Mouse (Mus musculus) megakaryocyte, embryonic 14.5 days (primary cell): ENCODE results near the gene Ecpas. TPM values are rescaled to one million over a fixed set of nuclear protein-coding genes. Genes with fewer than 3 reads are reported as not detected.

Experiments
- H3K27me3 ChIP-seq: replicated peaks from 2 replicates; pipeline ENCODE3; 2012; ENCODE audit warnings: inconsistent platforms
- H3K36me3 ChIP-seq: replicated peaks from 2 replicates; pipeline ENCODE3; 2012; ENCODE audit warnings: low read length, inconsistent platforms, mixed read lengths
- H3K4me1 ChIP-seq: 2 replicates; pipeline ENCODE4 v1.6.1; 2012; ENCODE audit warnings: inconsistent platforms
- H3K4me3 ChIP-seq: replicated peaks from 2 replicates; pipeline ENCODE3; 2012; ENCODE audit warnings: moderate library complexity, mild to moderate bottlenecking, inconsistent platforms
- H3K9me3 ChIP-seq: 2 replicates; pipeline ENCODE4 v1.6.1; 2012; ENCODE audit warnings: inconsistent platforms
- FLI1 ChIP-seq: IDR thresholded peaks from 2 replicates; pipeline ENCODE4 v1.6.1; 2012; ENCODE audit warnings: low read length, inconsistent platforms, mixed read lengths
- GATA1 ChIP-seq: IDR thresholded peaks from 3 replicates; pipeline ENCODE4 v1.6.1; 2012; ENCODE audit warnings: mixed read lengths, low read length, inconsistent platforms, borderline replicate concordance
- polyA plus RNA-seq: library from polyadenylated mRNA; stranded (reverse); fragments of >175 nt; gene quantifications from 2 replicates; pipeline ENCODE4 v1.2.3, GENCODE M21; 2012; ENCODE audit warnings: low replicate concordance; ENCODE audit not compliant: insufficient read depth

The Ecpas gene
- polyA plus RNA-seq, 1 experiment: 4.9 TPM

GRCm38 (mm10) chr4:58934746-58935476, 22.4 kb upstream of the Ecpas start:
- TF ChIP-seq GATA1: no peak
- no peak for TF ChIP-seq FLI1
- H3K4me1 ChIP-seq: peaks cover 6% of the 10 kb centered on the region; the same call in 1 of the 2 replicates
- peaks cover 29% of the 10 kb centered on the region for H3K27me3 ChIP-seq
- no peak overlapping the region for H3K4me3 ChIP-seq
- no peaks in the 10 kb centered on the region for H3K36me3 ChIP-seq
- no peaks in the 10 kb centered on the region for H3K9me3 ChIP-seq

- Histone ChIP-seq H3K36me3 (no peaks in the 10 kb centered on the region), H3K27me3 (peaks cover 26% of the 10 kb centered on the region), H3K9me3 (no peaks in the 10 kb centered on the region), H3K4me3 (no peak overlapping the region), H3K4me1 (peaks cover 6% of the 10 kb centered on the region; the same call in 1 of the 2 replicates)
- TF ChIP-seq GATA1: no peak
- no peak for TF ChIP-seq FLI1
Observed at GRCm38 (mm10) chr4:58934308-58934707, 21.8 kb upstream of the Ecpas start.

GRCm38 (mm10) chr4:58932541-58932940, 20.0 kb upstream of the Ecpas start:
- Histone ChIP-seq H3K27me3 (peaks cover 27% of the 10 kb centered on the region), H3K4me1 (peaks cover 6% of the 10 kb centered on the region; the same call in 1 of the 2 replicates), H3K4me3 (no peak overlapping the region), H3K36me3 (no peaks in the 10 kb centered on the region), H3K9me3 (peaks cover 3% of the 10 kb centered on the region)
- TF ChIP-seq FLI1 (no peak), GATA1 (no peak)

- peaks cover 15% of the 10 kb centered on the region for H3K9me3 ChIP-seq
- TF ChIP-seq GATA1 (no peak), FLI1 (no peak)
Observed at GRCm38 (mm10) chr4:58927661-58928060, 15.1 kb upstream of the Ecpas start.

DNA sequence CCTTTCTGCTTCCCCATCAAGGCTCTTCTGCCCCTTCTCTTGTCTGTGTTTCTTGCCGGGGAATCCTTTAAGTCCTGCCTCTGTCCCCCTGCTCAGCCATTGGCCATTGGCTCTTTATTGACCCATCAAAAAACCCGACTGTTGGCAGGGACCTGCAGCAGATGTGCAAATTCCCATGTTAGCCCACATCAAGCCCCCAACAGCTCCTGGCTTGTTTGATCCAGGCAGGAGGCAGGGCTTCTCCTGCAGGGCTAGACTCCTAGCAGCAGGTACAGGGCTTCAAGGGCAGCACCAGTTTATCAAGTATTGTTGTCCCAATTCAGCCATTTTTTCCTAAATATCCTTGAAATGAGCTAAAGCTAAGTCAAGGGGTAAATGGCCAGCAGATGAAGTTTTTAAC, 13.6 kb upstream of the Ecpas start:
- 0 out of 2 replicates have a peak, but pooled peaks cover 3% of the 10 kb centered on the region for H3K4me1 ChIP-seq
- peaks cover 11% of the 10 kb centered on the region for H3K27me3 ChIP-seq
- TF ChIP-seq GATA1: no peak
- no peak for TF ChIP-seq FLI1
- peaks cover 17% of the 10 kb centered on the region for H3K9me3 ChIP-seq
- no peak overlapping the region for H3K4me3 ChIP-seq
- no peaks in the 10 kb centered on the region for H3K36me3 ChIP-seq

More at GRCm38 (mm10) chr4:58927661-58928060, 15.1 kb upstream of the Ecpas start:
- H3K4me1 ChIP-seq: 0 out of 2 replicates have a peak, but pooled peaks cover 3% of the 10 kb centered on the region
- H3K27me3 ChIP-seq: peaks cover 16% of the 10 kb centered on the region
- no peak overlapping the region for H3K4me3 ChIP-seq
- H3K36me3 ChIP-seq: no peaks in the 10 kb centered on the region

DNA sequence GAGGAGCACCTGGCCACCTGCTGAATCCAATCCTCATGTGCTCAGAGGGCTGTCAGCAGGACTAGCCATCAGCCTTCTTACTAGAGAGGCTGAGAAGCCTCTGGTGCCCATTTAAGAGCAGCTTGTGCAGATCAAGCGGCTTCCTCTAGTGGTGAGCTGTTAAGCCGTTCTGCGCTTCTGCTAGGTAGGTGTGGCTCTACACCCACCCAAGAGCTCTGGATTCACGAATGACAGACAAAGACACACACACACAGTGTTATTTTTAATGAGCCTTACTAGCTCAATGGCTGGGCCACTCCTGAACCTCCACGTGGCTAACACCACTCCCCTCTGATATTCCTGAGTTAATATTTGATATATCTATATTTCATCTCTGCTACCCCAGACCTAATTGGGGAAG, 13.1 kb upstream of the Ecpas start:
- Histone ChIP-seq H3K27me3 (peaks cover 15% of the 10 kb centered on the region), H3K9me3 (peaks cover 17% of the 10 kb centered on the region), H3K36me3 (no peaks in the 10 kb centered on the region), H3K4me3 (no peak overlapping the region), H3K4me1 (0 out of 2 replicates have a peak, but pooled peaks cover 3% of the 10 kb centered on the region)
- TF ChIP-seq GATA1 (no peak), FLI1 (no peak)

- Histone ChIP-seq H3K4me1 (0 out of 2 replicates have a peak, but pooled peaks cover 3% of the 10 kb centered on the region), H3K4me3 (no peak overlapping the region), H3K36me3 (no peaks in the 10 kb centered on the region), H3K27me3 (peaks cover 20% of the 10 kb centered on the region), H3K9me3 (peaks cover 27% of the 10 kb centered on the region)
- no peak for TF ChIP-seq FLI1
- no peak for TF ChIP-seq GATA1
Observed at GRCm38 (mm10) chr4:58923933-58924332, 11.4 kb upstream of the Ecpas start.

DNA sequence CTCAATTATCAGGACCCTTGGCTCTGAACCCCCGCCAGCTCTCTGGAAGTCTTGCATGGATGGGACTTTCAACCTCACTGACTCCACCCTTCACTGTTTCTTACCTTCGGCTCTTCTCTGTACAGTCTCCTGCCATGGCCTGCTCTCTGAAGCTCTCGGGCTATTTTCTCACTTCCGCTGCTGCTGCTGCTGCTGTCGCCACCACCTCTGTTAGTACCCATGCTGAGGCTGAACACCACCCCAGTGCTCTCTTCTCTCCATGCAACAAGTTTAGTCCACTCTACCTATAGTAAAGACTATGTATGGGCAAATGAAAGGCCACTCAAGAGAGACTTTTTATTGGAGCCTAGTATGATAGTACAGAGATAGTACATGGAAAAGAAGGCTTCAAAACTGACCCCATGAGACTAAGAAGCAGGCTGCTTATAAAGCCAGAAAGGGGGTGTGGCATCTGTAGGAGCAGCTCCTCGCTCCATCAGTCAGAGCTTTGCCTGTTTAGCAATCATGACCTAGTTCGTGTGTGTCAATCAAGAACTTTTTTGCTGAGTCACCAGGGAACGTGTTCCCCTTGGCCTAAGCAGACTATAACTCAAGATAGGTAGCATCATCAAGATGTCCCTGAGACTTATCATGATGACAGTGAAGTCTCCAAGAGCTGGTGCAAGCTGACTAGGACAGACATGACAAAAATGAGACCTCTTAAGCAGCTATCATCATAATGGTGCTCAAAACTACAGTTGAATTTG, 2.7 kb upstream of the Ecpas start:
- 0 out of 2 replicates have a peak, but pooled peaks cover 8% of the 10 kb centered on the region for H3K9me3 ChIP-seq
- no peaks in the 10 kb centered on the region for H3K36me3 ChIP-seq
- TF ChIP-seq GATA1 (no peak), FLI1 (no peak)
- no peak overlapping the region for H3K4me3 ChIP-seq
- H3K27me3 ChIP-seq: peaks cover 6% of the 10 kb centered on the region
- peaks cover 27% of the 10 kb centered on the region for H3K4me1 ChIP-seq

GRCm38 (mm10) chr4:58913336-58914026, 932 bp upstream of the Ecpas start:
- Histone ChIP-seq H3K27me3 (no peaks in the 10 kb centered on the region), H3K36me3 (no peaks in the 10 kb centered on the region), H3K4me1 (peaks cover 43% of the 10 kb centered on the region), H3K9me3 (no peaks in the 10 kb centered on the region), H3K4me3 (peak overlapping the region; percentile 93)
- TF ChIP-seq FLI1 (no peak), GATA1 (no peak)
